Mouse (Mus musculus): ENCODE data around the gene Kcnd3. TPM values are rescaled to one million over a fixed set of nuclear protein-coding genes. Genes with fewer than 3 reads are reported as not detected.

The Kcnd3 gene
- polyA plus RNA-seq, 1 experiment from 2014 or later: 15.9 TPM

DNA sequence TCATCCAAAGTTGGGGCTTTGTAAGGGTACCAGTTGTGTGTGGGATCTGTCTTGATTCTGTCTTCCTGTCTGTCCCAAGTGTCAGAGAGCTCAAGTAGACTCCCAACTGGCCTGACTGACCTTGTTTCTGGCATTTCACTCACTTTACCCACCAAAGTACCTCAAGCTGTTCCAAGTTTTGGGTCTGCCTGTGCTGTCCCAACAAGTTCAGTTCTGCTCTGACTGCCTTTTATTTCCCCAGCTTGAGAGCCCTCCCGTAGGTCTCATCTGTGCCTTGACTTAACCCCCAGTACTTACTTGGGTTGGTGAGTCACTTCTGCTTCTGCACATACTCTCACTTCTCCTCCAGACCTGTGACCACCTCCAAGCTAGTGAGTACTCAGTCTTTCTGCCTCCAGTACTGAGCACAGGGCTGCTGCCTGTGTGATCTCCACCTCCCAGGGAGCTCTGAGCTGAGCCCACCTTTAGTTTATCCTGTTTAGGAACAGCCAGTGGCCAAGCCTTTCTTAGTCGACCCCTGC lies 269.6 kb downstream of the Kcnd3 start:
- ATAC-seq (ENCODE audit: low FRiP score, low TSS enrichment): no peak
- Histone ChIP-seq H3K4me2 (ENCODE audit: low read length) (no peak overlapping the region), H3K4me3 (replicated peaks; ENCODE audit: low read depth, low read length) (no peak overlapping the region), H3K27ac (replicated peaks; ENCODE audit: low read depth, low read length) (no peak overlapping the region), H3K36me3 (ENCODE audit: control insufficient read depth, insufficient read depth, low read length) (no peaks in the 10 kb centered on the region), H3K4me1 (ENCODE audit: control insufficient read depth, insufficient read depth, low read length) (peaks cover 3% of the 10 kb centered on the region; the same call in 1 of the 2 replicates), H3K9me3 (ENCODE audit: control insufficient read depth, low read length) (no peaks in the 10 kb centered on the region), H3K9ac (replicated peaks; ENCODE audit: low read length) (no peak overlapping the region), H3K27me3 (ENCODE audit: control insufficient read depth, insufficient read depth, low read length) (no peaks in the 10 kb centered on the region)
- no peak for DNase-seq
- WGBS: 79% methylated on average over 2 of the region's 2 CpGs

DNA sequence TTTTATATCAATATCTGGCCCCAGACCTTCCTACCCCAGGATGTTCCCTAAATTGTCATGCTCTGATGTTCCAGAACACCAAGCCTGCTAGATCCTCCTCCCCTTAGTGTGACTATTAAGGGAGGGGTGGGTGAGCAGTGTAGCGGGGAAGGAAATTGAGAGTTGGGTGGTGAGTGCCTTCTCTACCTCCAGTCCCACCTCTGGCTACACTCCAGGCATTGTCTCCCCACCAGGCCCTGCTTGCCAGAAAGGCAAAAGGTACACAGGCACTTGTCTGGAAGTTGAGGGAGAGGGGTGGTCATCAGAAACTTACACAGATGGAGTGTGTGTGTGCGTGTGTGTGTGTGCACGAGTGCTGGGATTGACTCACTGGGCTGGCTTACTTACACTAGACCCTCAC lies 270.4 kb downstream of the Kcnd3 start:
- Histone ChIP-seq H3K9ac (replicated peaks; ENCODE audit: low read length) (no peak overlapping the region), H3K4me1 (ENCODE audit: control insufficient read depth, insufficient read depth, low read length) (peaks cover 3% of the 10 kb centered on the region; the same call in 1 of the 2 replicates), H3K4me2 (ENCODE audit: low read length) (no peak overlapping the region), H3K4me3 (replicated peaks; ENCODE audit: low read depth, low read length) (no peak overlapping the region), H3K36me3 (ENCODE audit: control insufficient read depth, insufficient read depth, low read length) (no peaks in the 10 kb centered on the region), H3K9me3 (ENCODE audit: control insufficient read depth, low read length) (no peaks in the 10 kb centered on the region), H3K27ac (replicated peaks; ENCODE audit: low read depth, low read length) (no peak overlapping the region), H3K27me3 (ENCODE audit: control insufficient read depth, insufficient read depth, low read length) (no peaks in the 10 kb centered on the region)
- WGBS: 93% methylated on average over 3 of the region's 3 CpGs
- DNase-seq (no peak), ATAC-seq (ENCODE audit: low FRiP score, low TSS enrichment) (no peak)

Other genes with a start within 250 kb of the Kcnd3 start
- 19.1 and 32.0 TPM in 2 replicates for gene Ddx20, start 235.2 kb downstream of the Kcnd3 start, polyA plus RNA-seq (2014; fragmentation: Nextera tagmentation; extraction: Ambion mirVana)

Measured in midbrain, embryonic 14.5 days (tissue).